Mouse (Mus musculus) heart, postnatal 0 days (tissue): ENCODE results near the gene Slc28a1. TPM values are rescaled to one million over a fixed set of nuclear protein-coding genes. Genes with fewer than 3 reads are reported as not detected.
A peak's percentile ranks its signal among the peaks of the same experiment; 100 is the strongest.
"Not testable (repeated sequence)": the region's sequence is repeated elsewhere in the genome, so short reads cannot be mapped to it uniquely, and the experiment has no call there.

Experiments
- ATAC-seq: fragments of 200-750 bp; cut with Nextera tagmentation; 2 replicates; pipeline ENCODE4 v1.8.0; 2017; ENCODE audit warnings: low read depth, moderate number of reproducible peaks, moderate library complexity; ENCODE audit not compliant: insufficient read depth
- DNase-seq: peaks from one replicate; pipeline ENCODE4 v3.0.0-alpha.2; 2016; ENCODE audit warnings: low spot score
- H3K27ac ChIP-seq: fragments of 300-500 bp; sonication (generic); 2 replicates; pipeline ENCODE4 v1.5.1; 2014; ENCODE audit warnings: low read depth, mild to moderate bottlenecking
- H3K27me3 ChIP-seq: fragments of 300-500 bp; sonication (generic); 2 replicates; pipeline ENCODE4 v1.6.1; 2014; ENCODE audit warnings: low read length, mixed read lengths; ENCODE audit not compliant: control insufficient read depth, insufficient read depth
- H3K36me3 ChIP-seq: fragments of 300-500 bp; sonication (generic); replicated peaks from 2 replicates; pipeline ENCODE4 v1.6.1; 2014; ENCODE audit warnings: low read length, mixed read lengths; ENCODE audit not compliant: control insufficient read depth, insufficient read depth
- H3K4me1 ChIP-seq: fragments of 300-500 bp; sonication (generic); 2 replicates; pipeline ENCODE4 v1.6.1; 2014; ENCODE audit warnings: antibody characterized with exemption; ENCODE audit not compliant: control insufficient read depth, insufficient read depth
- H3K4me2 ChIP-seq: fragments of 300-500 bp; sonication (generic); 2 replicates; pipeline ENCODE4 v1.6.1; 2014; ENCODE audit warnings: low read depth, mild to moderate bottlenecking, low read length, moderate library complexity
- H3K4me3 ChIP-seq: fragments of 300-500 bp; sonication (generic); 2 replicates; pipeline ENCODE4 v1.5.1; 2014; ENCODE audit warnings: low read depth, low read length
- H3K9ac ChIP-seq: fragments of 300-500 bp; sonication (generic); replicated peaks from 2 replicates; pipeline ENCODE4 v1.6.1; 2014; ENCODE audit warnings: low read depth, low read length, mixed read lengths
- H3K9me3 ChIP-seq: fragments of 300-500 bp; sonication (generic); replicated peaks from 2 replicates; pipeline ENCODE4 v1.6.1; 2016; ENCODE audit warnings: low read length; ENCODE audit not compliant: control insufficient read depth
- CTCF ChIP-seq: IDR thresholded peaks from 2 replicates; pipeline ENCODE4 v1.5.1; 2016; ENCODE audit warnings: antibody characterized with exemption, control low read depth, low read depth
- EP300 ChIP-seq: IDR thresholded peaks from 2 replicates; pipeline ENCODE4 v1.6.1; 2016; ENCODE audit warnings: antibody characterized with exemption, low read depth
- WGBS: fragments of 180-500 bp; shearing (Covaris S2); extraction: QIAGEN DNeasy Blood & Tissue Kit; methylation state at CpG from one replicate; pipeline ENCODE4 v1.1.7; 2014; 5-methylcytosine and 5-hydroxymethylcytosine counted together
- polyA plus RNA-seq: library from polyadenylated mRNA; unstranded; fragments of >200 nt; fragmentation: Nextera tagmentation; extraction: Ambion mirVana; gene quantifications from 2 replicates; pipeline ENCODE4 v1.2.1, GENCODE M21; 2015
- total RNA-seq: library from RNA; depleted of rRNA; stranded (reverse); fragments of >200 nt; gene quantifications from 2 replicates; pipeline ENCODE4 v1.2.3, GENCODE M21; 2014; ENCODE audit warnings: low replicate concordance

The Slc28a1 gene
- total and polyA plus RNA-seq, 2 experiments from 2014 or later, result 0.05 TPM; not detected in 1

DNA sequence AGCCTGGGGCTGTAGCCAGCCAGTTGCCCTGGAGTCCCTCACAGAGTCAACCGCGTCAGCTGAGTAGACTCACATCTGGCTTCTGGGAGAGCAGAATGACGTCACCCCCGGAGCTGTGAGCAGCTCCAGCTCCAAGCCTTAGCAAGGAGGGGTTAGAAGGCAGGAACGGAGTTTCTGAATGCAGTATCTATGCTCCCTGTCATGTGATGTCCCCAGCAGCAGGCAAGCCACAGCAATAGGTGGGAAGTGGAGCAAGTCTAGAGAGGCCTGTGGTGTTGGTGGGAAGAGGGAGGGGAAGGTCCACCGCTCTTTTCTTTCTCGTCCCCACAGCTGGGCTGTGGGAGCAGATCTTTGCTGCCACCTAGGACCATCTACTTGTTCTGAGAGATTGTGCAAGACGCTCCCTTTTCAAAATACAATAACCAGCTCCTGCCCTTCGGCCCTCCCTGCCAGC, 20.0 kb downstream of the Slc28a1 start:
- 7% methylated on average over 9 of the region's 9 CpGs for WGBS
- TF ChIP-seq CTCF, result peak; percentile 40
- no peak for TF ChIP-seq EP300
- Histone ChIP-seq H3K4me1 (peaks cover 27% of the 10 kb centered on the region), H3K9me3 (no peaks in the 10 kb centered on the region), H3K4me2 (peak overlapping the region; percentile 41), H3K36me3 (no peaks in the 10 kb centered on the region), H3K27ac (peak overlapping the region; percentile 56), H3K27me3 (no peaks in the 10 kb centered on the region), H3K9ac (no peak overlapping the region), H3K4me3 (no peak overlapping the region)
- peak; percentile 83 for ATAC-seq
- peak; percentile 93 for DNase-seq

DNA sequence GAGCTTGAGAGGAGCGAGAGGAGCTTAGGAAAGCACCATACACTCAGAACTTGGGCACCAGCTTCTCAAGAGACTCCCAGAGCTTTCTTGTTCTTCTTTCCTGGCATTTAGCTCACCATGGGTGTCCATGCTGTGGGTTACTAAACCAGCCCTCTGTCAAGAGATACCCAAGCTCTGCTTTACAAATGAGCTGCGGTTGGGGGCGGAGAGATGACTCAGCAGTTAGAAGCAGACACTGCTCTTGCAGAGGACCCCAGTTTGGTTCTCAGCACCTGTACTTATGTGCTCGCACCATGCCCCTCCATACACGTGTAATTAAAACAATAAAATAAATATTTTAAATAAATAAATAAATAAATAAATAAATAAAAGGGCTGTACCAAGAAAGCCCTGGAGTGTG, 22.7 kb downstream of the Slc28a1 start:
- H3K27ac ChIP-seq, result no peak overlapping the region
- H3K27me3 ChIP-seq, result no peaks in the 10 kb centered on the region
- WGBS, result 90% methylated on average over 5 of the region's 5 CpGs
- H3K9ac ChIP-seq, result no peak overlapping the region
- DNase-seq, result no peak
- no peak for ATAC-seq
- no peaks in the 10 kb centered on the region for H3K36me3 ChIP-seq
- H3K4me1 ChIP-seq, result peaks cover 27% of the 10 kb centered on the region
- TF ChIP-seq EP300 (no peak), CTCF (no peak)
- no peaks in the 10 kb centered on the region for H3K9me3 ChIP-seq
- H3K4me3 ChIP-seq, result no peak overlapping the region
- no peak overlapping the region for H3K4me2 ChIP-seq

DNA sequence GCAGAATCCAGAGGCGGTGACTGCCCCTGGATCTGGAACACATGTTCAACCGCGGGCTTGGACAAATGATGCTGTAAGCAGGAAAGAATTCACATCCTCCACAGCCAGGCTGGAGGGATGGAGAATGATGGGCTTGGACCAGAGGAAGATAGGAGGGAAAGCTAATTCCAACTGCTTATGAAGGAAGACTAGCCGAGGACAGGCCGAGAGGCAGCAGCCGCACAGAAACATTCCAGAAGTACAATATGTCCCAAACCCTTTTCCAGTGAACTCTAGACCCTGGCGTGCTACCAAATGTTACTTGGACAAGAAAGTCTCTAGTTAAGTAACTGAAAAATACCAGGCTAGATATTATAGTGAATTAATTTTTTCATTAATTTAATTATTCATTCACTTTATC, 24.5 kb downstream of the Slc28a1 start:
- Histone ChIP-seq H3K4me2 (no peak overlapping the region), H3K4me1 (peaks cover 11% of the 10 kb centered on the region), H3K27me3 (no peaks in the 10 kb centered on the region), H3K27ac (no peak overlapping the region), H3K4me3 (no peak overlapping the region), H3K9me3 (no peaks in the 10 kb centered on the region), H3K9ac (no peak overlapping the region), H3K36me3 (no peaks in the 10 kb centered on the region)
- ATAC-seq, result peak; percentile 19; the same call in 1 of the 2 replicates
- DNase-seq, result peak; percentile 49
- TF ChIP-seq EP300, result no peak
- TF ChIP-seq CTCF, result no peak
- WGBS, result 51% methylated on average over 7 of the region's 7 CpGs

DNA sequence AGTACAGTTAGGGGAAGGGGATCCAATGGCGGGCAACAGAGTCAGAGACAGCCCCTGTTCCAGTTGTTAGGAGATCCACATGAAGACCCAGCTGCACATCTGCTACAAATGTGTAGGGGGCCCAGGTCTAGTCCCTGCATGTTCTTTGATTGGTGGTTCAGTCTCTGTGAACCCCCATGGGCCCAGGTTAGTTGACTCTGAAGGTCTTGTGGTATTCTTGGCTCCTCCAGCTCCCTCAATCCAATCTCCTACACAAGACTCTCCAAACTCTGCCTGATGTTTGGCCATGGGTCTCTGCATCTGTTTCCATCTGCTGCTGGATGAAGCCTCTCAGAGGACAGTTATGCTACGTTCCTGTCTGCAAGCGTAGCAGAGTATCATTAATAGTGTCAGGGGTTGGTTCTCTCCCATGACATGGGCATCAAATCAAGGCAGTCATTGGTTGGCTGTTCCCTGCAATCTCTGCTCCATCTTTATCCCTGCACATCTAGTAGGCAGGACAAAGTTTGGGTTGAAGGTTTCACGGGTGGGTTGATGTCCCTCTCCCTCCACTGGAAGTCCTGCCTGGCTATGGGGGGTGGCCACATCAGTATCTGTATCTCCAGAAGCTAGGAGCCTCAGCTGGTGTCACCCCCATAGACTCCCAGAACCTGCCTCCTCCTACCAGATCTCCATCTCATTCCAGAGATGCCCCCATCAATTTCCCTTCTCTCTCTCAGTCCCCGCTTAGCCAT, 25.2 kb downstream of the Slc28a1 start:
- Histone ChIP-seq H3K4me3 (no peak overlapping the region), H3K4me2 (no peak overlapping the region), H3K27ac (peak overlapping the region; percentile 63), H3K9me3 (no peaks in the 10 kb centered on the region), H3K4me1 (peaks cover 3% of the 10 kb centered on the region; the same call in 1 of the 2 replicates), H3K9ac (no peak overlapping the region), H3K27me3 (no peaks in the 10 kb centered on the region), H3K36me3 (no peaks in the 10 kb centered on the region)
- TF ChIP-seq CTCF (no peak), EP300 (no peak)
- ATAC-seq, result no peak
- 81% methylated on average over 5 of the region's 5 CpGs for WGBS
- DNase-seq, result no peak

DNA sequence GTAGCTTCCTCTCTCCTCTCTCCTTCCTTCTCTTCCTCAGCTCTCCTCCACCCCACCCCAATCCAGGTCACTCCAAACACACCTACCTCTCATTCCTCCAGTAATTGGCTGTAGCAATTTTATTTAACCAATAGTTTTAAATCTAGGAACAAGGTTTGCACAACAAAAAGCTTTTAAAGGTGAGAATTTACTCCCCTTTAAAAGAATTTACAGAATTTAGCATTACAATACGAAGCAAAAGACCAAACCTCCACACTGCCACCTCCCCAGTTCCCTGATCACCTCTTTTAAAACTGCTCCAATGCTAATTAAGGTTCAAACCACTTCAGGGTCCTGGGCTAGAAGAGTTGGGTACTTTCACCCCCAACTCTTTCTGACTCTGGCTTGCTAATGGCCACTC, 26.9 kb downstream of the Slc28a1 start:
- no peak for ATAC-seq
- no peaks in the 10 kb centered on the region for H3K36me3 ChIP-seq
- no peak for TF ChIP-seq EP300
- no peak for TF ChIP-seq CTCF
- H3K9ac ChIP-seq, result no peak overlapping the region
- H3K27me3 ChIP-seq, result no peaks in the 10 kb centered on the region
- no peak overlapping the region for H3K4me2 ChIP-seq
- no peak for DNase-seq
- no peak overlapping the region for H3K27ac ChIP-seq
- no peaks in the 10 kb centered on the region for H3K9me3 ChIP-seq
- WGBS, result 98% methylated on average over 1 of the region's 1 CpGs
- no peaks in the 10 kb centered on the region for H3K4me1 ChIP-seq
- H3K4me3 ChIP-seq, result no peak overlapping the region

DNA sequence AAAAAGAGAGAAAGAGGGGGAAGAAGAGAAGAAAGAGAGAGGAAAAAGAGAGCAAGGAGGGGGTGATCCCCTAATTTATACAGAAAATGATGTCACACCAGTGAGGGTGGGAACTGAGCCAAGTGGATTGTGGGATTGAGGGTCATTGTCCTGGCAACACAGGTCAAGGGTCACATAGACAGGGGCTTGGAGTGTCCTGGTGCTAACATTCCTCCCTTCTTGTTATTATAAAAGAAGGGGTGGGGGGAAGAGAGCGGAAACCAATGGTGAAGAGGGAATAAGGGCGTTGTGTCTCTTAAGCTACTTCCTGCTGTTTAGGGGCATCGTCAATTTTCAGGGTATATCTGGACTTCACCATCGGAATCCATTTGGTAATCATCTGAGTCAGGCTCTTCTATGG, 28.5 kb downstream of the Slc28a1 start:
- not testable (repeated sequence) for H3K4me3 ChIP-seq, H3K9ac ChIP-seq, H3K4me2 ChIP-seq, H3K4me1 ChIP-seq, H3K9me3 ChIP-seq, H3K36me3 ChIP-seq, H3K27me3 ChIP-seq, ATAC-seq, DNase-seq, H3K27ac ChIP-seq
- WGBS, result 60% methylated on average over 4 of the region's 4 CpGs
